Mouse (Mus musculus): Measurements from ENCODE around the gene 2210011C24Rik.
"Not testable (repeated sequence)": the region's sequence is repeated elsewhere in the genome, so short reads cannot be mapped to it uniquely, and the experiment has no call there.

The 2210011C24Rik gene

GRCm38 (mm10) chr8:84019738-84020137 is 7.8 kb upstream of the 2210011C24Rik start:
- DNase-seq (ENCODE audit: low spot score in 2 of 2) = no peak

DNA sequence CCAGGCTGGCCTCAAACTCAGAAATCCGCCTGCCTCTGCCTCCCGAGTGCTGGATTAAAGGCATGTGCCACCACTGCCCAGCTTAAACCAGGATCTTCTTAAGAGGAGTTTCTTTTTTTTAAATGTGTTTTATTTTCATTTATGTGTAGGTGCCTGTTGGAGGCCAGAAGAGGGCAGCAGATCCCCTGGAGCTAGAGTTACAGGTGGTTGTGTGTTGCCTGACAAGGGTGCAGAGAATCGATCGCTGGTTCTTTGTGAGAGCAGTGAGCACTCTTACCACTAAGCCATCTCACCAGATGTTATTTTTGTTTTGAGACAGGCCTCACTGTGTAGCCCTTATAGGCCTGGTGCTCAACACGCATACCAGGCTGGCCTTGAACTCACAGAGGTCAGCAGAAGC is 3.9 kb upstream of the 2210011C24Rik start:
- no peak for DNase-seq (ENCODE audit: low spot score in 2 of 2)

DNA sequence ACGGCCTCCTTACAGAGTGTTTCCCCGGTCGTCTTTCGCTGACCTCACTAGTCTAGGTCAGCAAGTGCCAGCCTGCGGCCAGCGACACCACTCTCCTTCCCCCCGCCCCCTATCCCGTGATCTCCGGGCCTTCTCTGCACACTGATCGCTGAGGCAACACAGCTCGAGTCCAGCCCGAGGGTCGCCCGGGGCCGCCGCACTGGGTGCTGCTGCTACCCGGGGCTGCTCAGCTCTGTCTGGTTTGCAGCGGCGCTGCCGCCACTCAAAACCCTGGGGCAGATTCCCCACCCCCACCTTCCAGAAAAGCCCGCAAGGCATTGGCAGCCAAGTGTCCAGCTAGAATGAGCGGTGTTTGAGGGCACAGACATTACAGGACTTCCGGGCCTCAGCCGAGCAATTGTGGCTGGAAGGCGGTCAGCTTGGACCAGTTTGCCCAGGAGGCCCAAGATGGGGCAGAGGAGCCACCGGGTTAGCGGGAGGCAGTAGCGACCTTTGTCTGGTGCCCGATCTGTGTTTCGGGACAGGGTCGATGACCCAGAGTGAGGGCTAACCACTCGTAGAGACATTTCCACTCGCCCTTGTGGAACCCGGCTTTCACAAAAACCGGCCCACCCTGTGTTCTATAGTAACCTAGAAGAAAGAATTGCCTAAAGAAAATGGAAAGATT is 661 bp upstream of the 2210011C24Rik start:
- DNase-seq (ENCODE audit: low spot score in 2 of 2) = no peak

GRCm38 (mm10) chr8:84010625-84011611 is 1.1 kb downstream of the 2210011C24Rik start:
- DNase-seq (ENCODE audit: low spot score in 2 of 2) = peak; percentile 71 to 80

- peak; percentile 77 to 87 for DNase-seq (ENCODE audit: low spot score in 2 of 2)
Measured at GRCm38 (mm10) chr8:84009876-84010275, 2.1 kb downstream of the 2210011C24Rik start.

GRCm38 (mm10) chr8:84008362-84008761 is 3.6 kb downstream of the 2210011C24Rik start:
- DNase-seq (ENCODE audit: low spot score in 2 of 2) = no peak

GRCm38 (mm10) chr8:84005502-84005901 is 6.5 kb downstream of the 2210011C24Rik start:
- not testable (repeated sequence) for DNase-seq (ENCODE audit: low spot score in 2 of 2)

GRCm38 (mm10) chr8:84004533-84005201 is 7.3 kb downstream of the 2210011C24Rik start:
- peak; percentile 79 to 95 for DNase-seq (ENCODE audit: low spot score in 2 of 2)

- no peak for DNase-seq (ENCODE audit: low spot score in 2 of 2)
Measured at GRCm38 (mm10) chr8:84003612-84004246, 8.2 kb downstream of the 2210011C24Rik start.

- DNase-seq (ENCODE audit: low spot score in 2 of 2) = no peak
Measured at GRCm38 (mm10) chr8:84002957-84003611, 8.9 kb downstream of the 2210011C24Rik start.

GRCm38 (mm10) chr8:84001281-84002000 is 10.5 kb downstream of the 2210011C24Rik start, which contains the start of gene 1700067K01Rik:
TSS of gene 1700067K01Rik (plus strand) at chr8:84001502.
- DNase-seq (ENCODE audit: low spot score in 2 of 2) = no peak

DNA sequence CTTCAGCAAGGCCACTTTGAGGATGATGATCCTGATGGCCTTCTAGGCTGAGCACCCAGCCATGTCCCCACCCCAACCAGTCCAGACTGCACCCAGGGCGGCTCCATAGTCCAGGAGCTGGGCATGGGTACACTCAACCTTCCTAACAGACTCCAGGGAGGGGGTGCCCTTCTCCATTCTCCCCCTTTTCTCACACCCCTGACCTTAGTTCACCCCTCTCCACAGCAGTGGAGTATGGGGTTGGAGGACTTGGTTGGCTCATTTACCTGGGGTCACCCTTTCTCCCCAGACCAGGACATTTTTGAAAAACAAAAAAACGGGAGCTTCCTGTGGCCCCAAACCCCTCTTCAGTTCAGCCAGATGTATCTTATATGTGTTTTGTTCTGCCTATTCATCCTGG is 12.1 kb downstream of the 2210011C24Rik start:
- no peak for DNase-seq (ENCODE audit: low spot score in 2 of 2)

- DNase-seq (ENCODE audit: low spot score in 2 of 2) = peak in 1 of 2 experiments; percentile 19
Measured at GRCm38 (mm10) chr8:83999057-83999705, 12.8 kb downstream of the 2210011C24Rik start.

GRCm38 (mm10) chr8:83998231-83999056 is 13.5 kb downstream of the 2210011C24Rik start:
- DNase-seq (ENCODE audit: low spot score in 2 of 2) = peak; percentile 78 to 81

GRCm38 (mm10) chr8:83997511-83998141 is 14.3 kb downstream of the 2210011C24Rik start, which contains the start of gene Samd1:
TSS of gene Samd1 (plus strand) at chr8:83997672.
- peak; percentile 65 to 74 for DNase-seq (ENCODE audit: low spot score in 2 of 2)

- peak; percentile 81 to 87 for DNase-seq (ENCODE audit: low spot score in 2 of 2)
Measured at GRCm38 (mm10) chr8:83996567-83997505, 15.1 kb downstream of the 2210011C24Rik start.

GRCm38 (mm10) chr8:83995973-83996372 is 16.0 kb downstream of the 2210011C24Rik start:
- no peak for DNase-seq (ENCODE audit: low spot score in 2 of 2)

All from spleen, postnatal 10 days (tissue).